Mouse (Mus musculus): ENCODE data around the gene Msmp.
"Not testable (repeated sequence)": the region's sequence is repeated elsewhere in the genome, so short reads cannot be mapped to it uniquely, and the experiment has no call there.

Gene Msmp

GRCm38 (mm10) chr4:43561436-43561996 is 22.8 kb downstream of the Msmp start:
- DNase-seq (ENCODE audit: low spot score), result no peak

- DNase-seq (ENCODE audit: low spot score), result no peak
Observed at GRCm38 (mm10) chr4:43560976-43561375, 23.3 kb downstream of the Msmp start.

GRCm38 (mm10) chr4:43560243-43560611 is 24.1 kb downstream of the Msmp start:
- peak; percentile 78 for DNase-seq (ENCODE audit: low spot score)

GRCm38 (mm10) chr4:43559519-43560242 is 24.6 kb downstream of the Msmp start:
- DNase-seq (ENCODE audit: low spot score), result no peak

- peak; percentile 82 for DNase-seq (ENCODE audit: low spot score)
Observed at GRCm38 (mm10) chr4:43558631-43559356, 25.5 kb downstream of the Msmp start.

- DNase-seq (ENCODE audit: low spot score), result peak; percentile 72
Observed at GRCm38 (mm10) chr4:43558028-43558630, 26.2 kb downstream of the Msmp start.

GRCm38 (mm10) chr4:43555926-43556325 is 28.4 kb downstream of the Msmp start:
- DNase-seq (ENCODE audit: low spot score), result no peak

- no peak for DNase-seq (ENCODE audit: low spot score)
Observed at GRCm38 (mm10) chr4:43553891-43554290, 30.4 kb downstream of the Msmp start.

GRCm38 (mm10) chr4:43552437-43552836 is 31.9 kb downstream of the Msmp start:
- no peak for DNase-seq (ENCODE audit: low spot score)

- not testable (repeated sequence) for DNase-seq (ENCODE audit: low spot score)
Observed at GRCm38 (mm10) chr4:43551854-43552253, 32.4 kb downstream of the Msmp start.

GRCm38 (mm10) chr4:43549055-43549454 is 35.2 kb downstream of the Msmp start:
- no peak for DNase-seq (ENCODE audit: low spot score)

GRCm38 (mm10) chr4:43547160-43547559 is 37.1 kb downstream of the Msmp start:
- no peak for DNase-seq (ENCODE audit: low spot score)

GRCm38 (mm10) chr4:43546375-43547047 is 37.8 kb downstream of the Msmp start:
- no peak for DNase-seq (ENCODE audit: low spot score)

GRCm38 (mm10) chr4:43542044-43542443 is 42.2 kb downstream of the Msmp start:
- no peak for DNase-seq (ENCODE audit: low spot score)

- DNase-seq (ENCODE audit: low spot score), result no peak
Observed at GRCm38 (mm10) chr4:43536031-43536430, 48.3 kb downstream of the Msmp start.

GRCm38 (mm10) chr4:43535628-43536027 is 48.7 kb downstream of the Msmp start:
- no peak for DNase-seq (ENCODE audit: low spot score)

- DNase-seq (ENCODE audit: low spot score), result no peak
Observed at GRCm38 (mm10) chr4:43533270-43533669, 51.0 kb downstream of the Msmp start.
